Mouse (Mus musculus): ENCODE measurements around the gene Scnm1.
A peak's percentile ranks its signal among the peaks of the same experiment; 100 is the strongest.

Scnm1 gene

DNA sequence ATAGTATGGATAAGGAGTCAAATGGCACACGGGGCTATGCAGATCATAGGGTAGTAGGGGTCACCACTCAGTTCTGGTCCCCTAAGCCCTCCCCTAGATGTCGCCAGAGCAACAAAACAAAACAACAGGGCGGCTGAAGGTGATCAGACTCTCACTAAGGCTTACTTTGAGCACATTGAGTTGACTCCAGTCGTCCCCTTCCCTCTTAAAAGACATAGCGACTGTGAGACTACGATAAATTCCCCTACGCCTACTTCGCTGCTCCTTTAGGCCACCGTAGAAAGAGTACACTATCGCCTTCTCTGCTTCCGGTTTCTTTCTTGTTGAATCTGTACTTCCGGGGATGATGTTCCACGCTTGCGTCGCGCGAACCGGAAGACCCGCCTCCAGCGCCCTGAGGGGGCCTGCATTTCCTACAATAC lies at the start of gene Scnm1, which contains the start of gene Lysmd1:
TSS of gene Scnm1 (minus strand) at position 332 of the 422 bp plus-strand sequence.
TSS of gene Lysmd1 (plus strand) at position 409 of the 422 bp plus-strand sequence.
- peak; percentile 92 to 94 for DNase-seq

DNA sequence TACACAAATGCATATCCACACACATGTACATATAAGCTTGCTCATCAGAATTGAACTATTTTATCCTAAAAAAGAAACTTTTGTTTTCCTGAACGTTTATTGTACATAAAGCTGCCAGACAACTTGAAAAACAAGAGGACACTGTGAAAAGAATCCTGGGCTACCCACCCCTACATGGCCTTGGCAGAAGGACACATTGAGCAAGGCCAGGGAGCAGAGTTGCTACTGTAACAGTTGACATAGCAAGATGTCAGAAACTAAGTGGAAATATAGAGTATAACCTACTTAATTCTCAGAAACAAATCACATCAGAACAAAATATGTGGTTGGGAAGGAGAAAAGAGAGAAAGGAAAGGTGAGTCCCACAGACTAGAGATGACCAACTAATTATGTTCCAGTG lies 48.0 kb upstream of the Scnm1 start:
- no peak for DNase-seq

DNA sequence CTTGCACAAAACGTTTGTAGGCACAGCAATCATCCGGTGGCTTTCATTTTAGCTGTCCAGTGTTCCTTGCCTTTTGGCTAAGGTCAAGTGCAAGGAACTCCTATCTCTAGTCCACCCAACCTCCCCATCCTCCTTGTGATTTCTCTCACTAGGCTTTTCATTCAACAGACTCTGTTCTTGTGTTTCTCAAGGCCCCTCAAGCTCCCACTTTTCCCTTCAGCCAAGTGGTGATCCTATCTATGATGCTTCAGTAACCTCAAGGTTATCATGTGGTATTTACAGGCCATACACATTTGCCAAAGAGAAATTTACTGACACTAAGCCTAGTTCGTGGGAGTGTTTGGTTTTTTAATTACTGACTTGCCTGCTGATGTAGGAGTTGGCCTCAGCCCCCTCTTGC lies 46.1 kb upstream of the Scnm1 start:
- DNase-seq, result no peak

DNA sequence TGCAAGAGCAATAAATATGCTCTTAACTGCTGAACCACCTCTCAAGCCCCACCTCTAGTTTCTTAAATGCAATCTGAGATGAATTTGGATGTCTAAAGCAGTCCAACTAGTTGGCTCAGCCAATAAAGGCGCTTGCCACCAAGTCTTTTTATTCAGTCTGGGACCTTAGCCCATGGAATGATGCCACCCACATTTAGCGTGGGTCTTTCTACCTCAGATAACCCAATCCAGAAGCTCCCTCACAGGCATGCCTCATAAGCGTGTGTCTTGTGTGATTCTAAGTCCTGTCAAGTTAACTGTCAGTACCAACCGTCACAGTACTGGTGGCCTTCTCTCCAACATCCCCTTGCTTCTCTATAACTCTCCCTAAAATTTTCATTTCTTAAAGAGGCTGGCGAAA lies 45.1 kb upstream of the Scnm1 start:
- no peak for DNase-seq

DNA sequence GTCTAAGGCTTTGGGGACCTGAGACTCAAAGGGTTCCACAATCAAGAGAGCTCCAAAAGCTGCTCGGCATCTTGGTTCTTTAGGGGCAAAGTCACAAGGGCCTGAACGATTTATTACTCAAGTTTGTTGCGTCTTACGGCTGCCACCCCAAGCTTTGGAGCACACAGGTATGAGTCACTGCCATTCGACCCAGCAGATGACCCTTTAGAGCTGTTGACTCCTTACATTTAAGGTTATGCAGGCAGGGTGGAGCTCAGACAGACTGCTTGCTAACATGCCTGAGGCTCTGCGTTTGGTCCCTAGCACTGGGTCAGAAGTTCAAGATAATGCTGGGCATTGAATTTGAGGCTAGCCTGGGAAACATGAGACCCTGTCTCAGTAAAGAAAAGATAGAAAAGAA lies 43.8 kb upstream of the Scnm1 start:
- DNase-seq, result no peak

DNA sequence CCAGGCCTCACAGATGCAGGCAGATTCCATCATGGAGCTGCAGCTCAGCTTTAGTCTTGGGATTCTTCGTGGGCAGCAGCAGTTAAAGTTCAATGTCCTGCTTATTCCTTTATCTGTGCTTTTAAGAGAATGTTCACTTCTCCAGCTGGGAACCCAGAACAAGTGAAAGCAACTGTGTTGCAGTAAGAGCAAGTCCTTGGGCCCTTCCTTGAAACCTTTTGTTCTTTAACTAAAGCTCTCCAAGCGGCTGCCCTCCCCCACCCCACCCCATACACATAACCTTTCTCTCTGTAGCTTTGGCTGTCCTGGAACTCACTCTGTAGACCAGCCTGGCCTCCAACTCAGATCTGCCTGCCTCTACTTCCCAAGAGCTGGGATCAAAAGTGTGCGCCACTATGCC lies 42.7 kb upstream of the Scnm1 start:
- no peak for DNase-seq

DNA sequence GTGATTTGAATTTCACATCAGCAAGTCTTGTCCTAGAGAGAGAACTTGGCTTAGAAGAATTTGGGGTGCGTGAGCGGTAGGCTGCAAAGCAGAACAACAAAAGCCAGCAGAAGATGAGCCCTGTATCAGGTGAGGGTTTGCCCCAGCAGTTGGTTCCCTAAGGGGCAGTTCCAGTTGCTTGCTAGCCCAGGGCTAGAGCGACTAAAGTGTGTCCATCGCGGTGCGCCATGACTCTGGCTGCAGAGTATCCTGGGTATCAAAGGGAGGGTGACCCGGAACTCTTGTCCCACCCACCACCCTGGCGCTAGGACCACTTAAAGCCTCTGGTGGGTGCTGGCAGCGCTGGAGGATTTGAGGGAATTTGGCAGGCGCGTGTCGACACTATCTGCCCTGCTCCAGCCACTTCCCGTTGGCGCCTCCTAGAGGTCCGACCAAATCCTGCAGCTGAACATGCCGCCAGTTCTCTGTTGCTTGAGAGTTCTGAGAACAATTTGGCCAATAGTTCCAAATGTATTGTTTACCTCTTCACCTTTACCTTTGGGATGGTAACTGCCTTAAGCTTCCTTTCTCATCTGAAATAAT lies 40.3 kb upstream of the Scnm1 start:
- DNase-seq, result peak; percentile 88

DNA sequence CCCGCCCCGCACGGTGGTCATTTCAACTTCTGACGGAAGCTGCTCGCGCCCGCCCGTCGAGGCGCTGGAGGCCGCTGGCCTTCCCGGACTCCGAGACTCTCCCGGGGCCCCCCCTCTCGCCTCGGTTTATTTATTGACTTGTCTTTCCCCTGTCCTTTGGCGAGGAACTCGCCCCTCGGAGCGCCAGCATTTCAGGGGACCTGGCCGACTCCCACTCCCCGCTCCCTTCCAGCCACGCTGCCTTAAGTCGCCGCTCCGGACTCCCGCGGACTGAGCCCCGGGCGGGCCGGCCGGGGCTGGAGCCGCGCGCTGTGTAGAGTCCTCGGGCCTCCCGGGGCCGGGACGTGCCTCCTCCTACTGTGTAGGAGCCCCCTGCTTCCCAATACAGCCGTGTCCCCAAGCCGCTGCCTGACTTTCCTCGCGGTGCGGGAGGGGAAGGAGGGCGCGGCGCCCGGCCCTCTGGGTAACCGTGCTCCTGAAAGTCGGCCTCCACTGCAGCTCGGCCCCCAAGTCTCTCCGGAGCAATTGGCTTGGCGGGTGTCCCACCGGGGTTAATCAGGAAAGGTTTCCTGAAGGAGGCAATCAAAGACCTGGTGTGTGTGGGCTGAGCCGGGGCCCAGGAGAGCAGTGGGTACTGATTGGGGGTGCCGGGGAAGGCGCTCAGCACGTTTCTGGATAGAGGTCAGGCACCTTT lies 39.6 kb upstream of the Scnm1 start:
- peak; percentile 16 to 31 for DNase-seq

DNA sequence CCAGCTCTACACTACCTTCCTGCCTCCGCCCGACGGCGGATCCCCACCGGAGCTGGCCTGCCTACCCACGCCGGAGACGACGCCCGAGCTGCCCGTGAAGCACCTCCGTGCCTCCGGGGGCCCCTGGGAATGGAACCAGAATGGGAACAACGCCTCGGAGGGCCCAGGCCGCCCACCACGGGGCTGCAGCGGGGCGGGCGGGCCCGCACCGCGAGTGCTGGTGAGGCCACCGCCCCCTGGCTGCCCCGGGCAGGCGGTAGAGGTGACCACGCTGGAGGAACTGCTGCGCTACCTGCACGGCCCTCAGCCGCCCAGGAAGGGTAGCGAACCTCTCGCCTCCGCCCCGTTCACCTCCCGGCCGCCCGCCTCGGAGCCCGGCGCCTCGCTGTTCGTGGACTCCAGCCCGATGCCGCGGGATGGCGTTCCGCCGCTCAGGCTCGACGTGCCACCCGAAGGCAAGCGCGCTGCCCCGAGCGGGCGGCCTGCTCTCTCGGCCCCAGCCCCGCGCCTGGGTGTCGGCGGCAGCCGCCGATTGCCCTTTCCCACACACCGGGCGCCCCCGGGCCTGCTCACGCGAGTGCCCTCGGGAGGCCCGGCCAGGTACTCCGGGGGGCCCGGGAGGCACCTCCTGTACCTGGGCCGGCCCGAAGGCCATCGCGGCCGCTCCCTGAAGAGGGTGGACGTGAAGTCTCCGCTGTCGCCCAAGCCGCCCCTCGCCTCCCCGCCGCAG lies 38.9 kb upstream of the Scnm1 start:
- no peak for DNase-seq

DNA sequence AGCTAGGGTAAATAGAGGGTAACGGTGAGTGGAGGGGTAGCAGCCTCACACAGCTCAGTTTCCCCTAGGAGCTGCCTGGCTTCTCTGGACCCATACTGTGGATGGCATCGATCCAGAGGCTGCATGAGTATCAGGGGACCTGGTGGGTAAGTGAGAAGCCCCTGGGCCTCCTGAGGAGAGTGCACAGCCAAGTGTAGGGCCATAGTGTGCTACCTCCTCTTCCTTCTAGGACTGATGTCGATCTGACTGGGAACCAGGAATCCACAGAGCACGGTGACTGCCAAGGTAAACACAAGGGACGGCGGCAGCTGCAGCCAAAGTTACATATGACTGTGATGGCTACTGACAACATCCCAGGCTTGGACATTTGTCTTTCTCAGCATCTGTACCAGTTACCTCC lies 37.3 kb upstream of the Scnm1 start:
- no peak for DNase-seq

DNA sequence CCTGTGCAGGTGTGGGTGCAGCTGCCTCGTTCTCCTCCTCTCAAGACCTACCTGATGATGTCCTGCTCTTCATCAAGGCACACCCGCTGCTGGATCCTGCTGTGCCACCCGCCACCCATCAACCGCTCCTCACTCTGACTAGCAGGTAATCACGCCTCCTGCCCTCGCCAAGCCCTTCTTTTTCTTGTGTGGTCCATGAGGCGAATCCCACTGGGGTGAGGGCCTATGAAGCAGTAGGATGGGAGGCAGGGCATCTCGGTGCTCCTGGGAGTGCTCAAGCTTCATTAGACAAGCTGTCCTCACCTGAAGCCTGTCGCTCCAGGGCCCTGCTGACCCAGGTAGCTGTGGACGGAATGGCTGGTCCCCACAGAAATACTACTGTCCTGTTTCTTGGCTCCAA lies 36.2 kb upstream of the Scnm1 start:
- DNase-seq, result no peak

DNA sequence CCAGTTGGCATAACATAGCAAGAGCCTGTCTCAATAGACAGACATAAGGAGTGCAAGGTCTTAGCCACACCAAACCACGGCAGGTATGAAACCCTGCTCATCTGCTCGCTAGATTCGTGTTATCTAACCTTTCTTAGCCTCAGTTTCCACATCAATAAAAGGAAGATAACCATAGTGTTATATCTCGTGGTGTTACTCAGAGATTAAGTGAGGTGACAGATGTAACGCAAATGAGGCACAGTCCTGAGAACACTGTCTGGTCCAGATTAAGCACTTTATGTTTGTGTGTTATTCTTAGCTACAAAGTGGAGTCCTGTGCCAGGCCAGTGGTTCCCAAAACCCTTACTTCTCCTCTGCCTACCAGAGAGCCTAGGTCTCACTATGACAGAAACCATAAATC lies 31.0 kb upstream of the Scnm1 start:
- no peak for DNase-seq

DNA sequence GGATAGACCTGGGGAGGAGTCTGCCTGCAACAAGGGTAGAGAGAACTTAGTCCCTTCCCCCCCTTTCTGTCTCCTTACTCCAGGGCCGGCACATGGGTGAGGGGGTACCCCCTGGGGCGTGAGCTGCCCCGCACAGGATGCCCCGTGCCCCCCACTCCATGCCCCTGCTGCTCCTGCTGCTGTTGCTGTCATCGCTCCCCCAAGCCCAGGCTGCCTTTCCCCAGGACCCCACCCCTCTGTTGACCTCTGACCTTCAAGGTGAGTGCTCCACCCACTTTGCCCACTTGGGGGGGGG lies 30.4 kb upstream of the Scnm1 start:
- no peak for DNase-seq

DNA sequence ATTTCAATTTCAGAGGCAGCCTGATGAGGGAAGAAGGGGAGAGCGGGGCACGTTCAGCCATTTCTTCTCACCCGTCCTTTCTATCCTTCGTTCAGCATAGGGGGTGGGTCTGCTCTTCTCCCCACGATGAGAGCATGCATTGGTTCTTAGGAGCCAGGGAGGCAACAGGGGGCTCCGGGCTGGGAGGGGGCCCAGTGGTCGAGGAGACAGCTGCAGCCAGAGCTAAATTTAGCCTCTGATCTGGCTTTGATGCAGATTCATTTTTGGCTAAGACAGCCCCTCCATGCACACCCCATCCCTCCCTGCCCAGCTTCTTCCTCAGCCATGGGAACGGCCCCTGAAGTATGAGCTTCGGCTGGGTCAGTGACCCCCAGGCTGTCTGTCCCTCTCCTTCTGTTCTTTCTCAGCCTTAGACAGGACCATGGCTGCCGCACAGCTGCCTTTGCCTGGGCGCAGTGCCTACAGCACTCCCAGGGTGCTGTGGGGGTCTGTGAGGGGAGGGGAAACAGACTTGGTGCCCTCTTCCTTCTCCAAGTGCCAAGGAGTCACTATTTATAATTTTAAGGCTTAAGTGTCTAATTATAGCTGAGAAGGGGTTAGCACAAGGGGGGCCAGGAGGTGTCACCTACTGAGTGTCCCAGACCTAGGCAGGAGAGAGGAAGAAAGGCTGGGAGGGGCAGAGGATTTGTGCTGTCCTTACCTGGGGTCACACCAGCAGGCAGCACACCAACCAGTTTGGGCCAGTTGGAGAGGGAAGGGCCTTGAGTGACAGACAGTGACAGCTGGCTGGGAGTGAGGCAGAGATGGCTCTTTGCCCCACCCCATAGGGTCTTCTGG lies 29.8 kb upstream of the Scnm1 start:
- DNase-seq, result peak in 1 of 2 experiments; percentile 13

DNA sequence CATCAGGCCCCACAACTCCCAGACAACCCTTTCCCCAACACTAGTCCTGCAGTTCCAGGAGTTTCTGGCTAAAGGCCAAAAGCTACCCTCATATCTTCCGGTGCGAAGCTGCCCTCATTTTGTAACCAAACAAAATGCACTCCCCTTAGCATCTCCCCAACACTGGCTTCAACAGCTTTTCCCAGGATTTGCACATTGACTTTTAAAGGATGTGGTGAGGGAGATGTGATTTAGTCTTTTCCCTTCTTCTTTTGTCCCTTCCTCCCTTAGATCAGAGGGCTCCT lies 28.5 kb upstream of the Scnm1 start:
- DNase-seq, result no peak

DNA sequence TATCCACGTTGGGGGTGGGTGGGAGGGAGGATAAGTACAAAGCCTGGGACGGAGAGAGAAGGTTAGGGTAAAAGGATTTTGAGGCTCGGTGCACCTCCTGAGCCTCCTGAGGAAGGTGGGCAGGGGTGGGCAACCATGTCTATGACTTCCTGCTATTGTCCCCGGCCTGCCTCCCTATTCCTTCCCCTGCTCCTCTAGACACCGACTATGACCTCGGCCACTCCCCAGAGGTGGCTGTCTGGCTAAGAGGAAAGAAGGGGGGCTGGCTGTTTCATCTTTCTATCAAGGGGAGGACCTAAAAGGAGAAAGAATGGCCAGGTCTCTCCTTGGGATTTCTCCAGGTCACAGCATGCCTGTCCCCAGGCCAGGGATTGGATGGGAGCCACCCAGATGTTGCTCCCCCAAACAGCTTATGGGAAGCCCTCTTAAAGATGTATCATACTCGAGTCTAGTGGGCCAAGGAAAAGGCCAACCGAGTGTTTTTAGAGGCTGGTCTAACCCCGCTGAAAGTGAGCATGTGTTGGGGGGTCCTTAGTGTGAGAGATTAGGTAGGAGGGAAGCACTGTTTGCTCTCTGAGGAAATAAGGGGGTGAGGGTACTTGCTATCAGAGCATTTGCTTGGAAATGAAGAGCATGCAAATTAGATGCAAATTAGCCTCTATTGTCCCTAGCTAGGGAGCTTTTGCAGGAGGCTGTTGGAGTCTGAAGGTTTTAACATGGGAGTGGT lies 28.0 kb upstream of the Scnm1 start:
- peak; percentile 13 to 32 for DNase-seq

DNA sequence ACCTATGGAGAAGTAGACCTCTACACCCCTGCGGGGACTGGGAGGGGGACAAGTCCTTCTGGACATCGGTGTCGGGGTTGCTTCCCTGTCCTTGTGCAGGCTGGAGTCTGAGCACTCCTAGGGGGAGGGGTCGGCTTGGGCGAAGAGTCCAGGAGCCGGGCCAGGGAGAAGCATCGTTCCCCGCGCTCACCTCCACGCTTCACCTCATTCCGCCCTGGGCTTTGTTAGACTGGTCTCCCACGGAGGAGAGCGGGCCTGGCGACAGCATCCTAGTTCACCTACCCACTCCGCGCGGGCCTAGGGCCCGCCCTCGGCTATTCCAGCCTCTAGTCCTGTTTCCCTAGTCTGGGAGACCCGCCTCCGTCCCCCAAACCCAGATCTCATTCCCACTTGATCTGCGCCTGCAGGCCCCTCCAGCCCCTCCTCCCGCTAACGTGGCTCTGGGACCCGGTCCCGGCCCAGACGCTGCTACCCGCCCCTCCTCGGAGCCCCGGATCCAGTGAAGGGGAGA lies 27.3 kb upstream of the Scnm1 start:
- DNase-seq, result peak; percentile 48 to 58

DNA sequence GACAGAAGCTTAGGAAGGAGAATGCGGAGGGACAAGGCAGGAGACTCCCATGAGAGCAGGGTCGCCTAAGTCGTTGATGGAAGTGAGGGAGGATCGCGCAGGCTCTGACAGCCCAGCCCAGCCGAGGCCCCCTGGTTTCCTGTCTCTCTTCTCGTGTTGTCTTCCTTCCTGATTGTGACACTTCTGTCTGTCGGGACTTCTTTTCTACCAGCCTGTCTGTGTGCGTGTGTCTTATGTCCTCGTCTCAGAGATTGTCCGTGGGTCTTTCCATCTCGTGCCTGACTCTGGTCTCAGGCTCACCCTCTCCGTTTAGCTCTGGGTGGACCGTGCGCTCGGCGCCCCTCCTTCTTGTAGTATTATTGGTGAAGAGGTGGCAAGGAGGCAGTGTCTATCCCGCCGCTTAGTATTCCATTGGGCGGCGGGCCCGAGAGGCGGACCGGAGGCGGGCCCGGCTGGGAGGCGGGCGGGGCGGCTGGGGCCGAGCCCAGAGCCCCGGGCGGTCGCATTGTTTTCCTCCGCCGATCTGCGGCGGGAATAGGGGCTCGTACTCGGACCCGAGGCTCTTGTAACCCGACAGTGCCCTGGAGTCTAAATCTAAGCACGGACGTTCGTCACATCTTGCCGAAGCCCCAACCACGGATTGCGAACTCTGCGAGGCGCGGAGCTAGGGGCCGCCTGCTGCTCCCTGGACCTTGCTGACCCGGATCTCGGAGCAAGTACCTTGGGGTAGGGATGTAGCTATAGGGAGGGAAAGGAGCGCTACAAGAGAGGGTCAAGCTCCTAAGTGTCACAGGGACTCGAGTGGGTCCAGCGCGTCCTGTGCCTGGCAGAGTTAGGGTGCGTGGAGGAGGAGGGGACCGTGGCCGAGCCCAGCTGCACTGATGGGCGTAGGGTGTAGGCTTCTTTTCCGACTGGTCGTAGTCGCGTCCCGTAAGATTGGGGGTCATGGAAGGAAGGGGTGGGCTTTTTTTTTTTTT lies 26.5 kb upstream of the Scnm1 start, which contains the start of gene Sema6c:
TSS of gene Sema6c (plus strand) at position 471 of the 977 bp plus-strand sequence.
- peak; percentile 92 to 95 for DNase-seq

DNA sequence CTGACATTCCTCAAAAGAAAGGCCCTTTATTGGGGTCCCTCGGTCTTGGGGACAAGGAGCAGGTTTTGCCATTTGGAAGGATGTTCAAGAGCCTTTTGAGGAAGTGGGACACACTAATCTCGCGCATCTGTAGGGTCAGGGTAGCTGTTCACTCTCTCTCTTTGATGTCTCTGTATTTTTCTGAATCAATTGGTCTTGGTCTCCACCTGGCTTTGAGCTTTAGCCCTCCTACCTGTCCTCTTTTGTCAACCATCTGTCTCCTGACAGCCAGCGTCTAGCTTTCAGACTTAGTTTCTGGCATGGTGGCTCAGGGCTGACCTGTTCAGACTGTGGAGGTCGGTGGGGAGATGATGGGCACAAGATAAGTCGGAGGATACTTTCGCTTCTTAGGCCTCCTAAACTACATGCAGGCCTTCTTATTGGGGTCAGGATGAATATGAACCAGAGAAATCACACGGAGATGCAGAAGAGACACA lies 25.7 kb upstream of the Scnm1 start:
- DNase-seq, result peak; percentile 24 to 25

DNA sequence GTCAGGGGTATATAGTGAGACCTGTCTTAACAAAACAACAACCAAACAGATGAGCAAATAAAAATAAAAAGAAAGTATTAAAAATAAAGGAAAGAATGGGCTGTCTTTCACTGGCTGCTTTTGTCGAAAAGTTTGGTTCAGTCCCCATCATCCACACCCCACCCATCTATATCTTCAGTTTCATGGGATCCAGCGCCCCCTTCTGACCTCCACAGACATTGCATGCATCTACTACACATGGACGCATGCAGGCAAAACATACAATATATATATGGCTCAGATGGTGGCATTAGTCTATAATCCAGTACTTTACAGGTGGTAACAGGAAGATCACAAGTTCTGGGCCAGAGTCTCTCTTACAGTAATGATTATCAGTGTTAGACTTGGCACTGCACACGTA lies 20.1 kb upstream of the Scnm1 start:
- peak; percentile 39 to 54 for DNase-seq

DNA sequence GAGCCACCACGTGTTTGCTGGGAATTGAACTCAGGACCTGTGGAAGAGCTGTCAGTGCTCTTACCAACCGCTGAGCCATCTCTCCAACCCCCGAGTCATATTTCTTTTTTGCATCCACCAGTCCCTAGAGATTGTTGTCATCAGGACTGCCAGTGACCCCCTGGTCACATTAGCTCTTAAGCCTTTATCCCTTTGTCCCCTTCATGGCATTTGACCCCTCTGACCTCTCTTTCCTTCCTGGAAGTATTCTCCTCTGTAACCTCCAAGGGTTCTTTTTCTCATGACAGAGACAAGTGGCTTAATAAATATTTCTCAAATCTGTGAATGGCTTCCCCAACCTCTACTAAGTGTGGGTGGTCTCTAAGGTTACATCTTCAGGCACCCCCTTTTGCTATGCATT lies 14.1 kb upstream of the Scnm1 start:
- no peak for DNase-seq

All from cerebellum, adult 18-20 months (tissue).